Mouse (Mus musculus) layer of hippocampus, adult 18-20 months (tissue): Measurements from ENCODE around the gene Fgfr4. TPM values are rescaled to one million over a fixed set of nuclear protein-coding genes. Genes with fewer than 3 reads are reported as not detected.
"Not testable (repeated sequence)": the region's sequence is repeated elsewhere in the genome, so short reads cannot be mapped to it uniquely, and the experiment has no call there.

Source experiments
- DNase-seq, 2 experiments: peaks; one replicate each; pipeline ENCODE4 v3.0.0; 2022; ENCODE audit warnings: low spot score in 2 of 2
- total RNA-seq, 2 experiments: library from RNA; stranded (reverse); gene quantifications; 2 replicates each; pipeline ENCODE4 v1.2.3; 2021

The Fgfr4 gene
- total RNA-seq, 2 experiments from 2014 or later: 0.12 to 0.41 TPM

DNA sequence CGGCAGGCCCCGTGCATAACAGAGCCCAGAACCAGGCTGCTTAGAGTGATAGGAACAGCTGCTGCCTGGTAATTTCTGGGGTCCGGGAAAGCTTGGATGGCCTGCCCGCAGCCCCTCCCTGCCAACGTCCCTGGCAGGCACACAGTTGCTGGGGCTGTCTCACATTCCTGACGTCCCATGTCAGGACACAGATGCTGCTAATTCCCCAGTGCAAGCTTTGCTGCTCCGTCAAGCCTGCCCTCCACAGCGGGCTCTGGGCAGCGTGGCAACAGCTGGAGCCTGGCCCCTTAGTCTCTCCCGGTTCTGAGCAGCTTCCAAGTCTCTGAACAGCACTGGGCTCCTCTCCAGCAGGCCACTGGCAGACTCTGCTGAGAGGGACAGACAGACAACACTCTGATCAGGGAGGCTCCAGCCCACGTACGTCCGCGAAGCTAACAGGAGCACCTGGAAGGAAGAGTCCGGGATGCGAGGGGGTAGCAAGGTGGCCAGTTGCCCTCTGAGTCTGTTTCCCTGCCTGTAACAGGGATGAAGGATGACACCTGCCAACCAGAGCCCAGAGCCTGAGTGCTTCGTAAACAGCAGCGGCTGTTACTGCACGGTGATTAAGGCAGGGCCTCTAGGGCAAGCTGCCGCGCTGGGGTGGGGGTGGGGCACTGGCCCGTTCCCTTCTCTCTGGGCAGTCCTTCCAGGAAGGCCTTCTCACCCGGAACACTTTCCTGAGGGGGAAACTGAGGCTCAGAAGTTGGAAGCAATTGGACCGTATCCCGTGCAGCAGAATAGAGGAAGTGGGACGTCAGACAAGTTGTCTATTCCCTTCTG is 19.3 kb downstream of the Fgfr4 start:
- peak; percentile 45 to 65 for DNase-seq

DNA sequence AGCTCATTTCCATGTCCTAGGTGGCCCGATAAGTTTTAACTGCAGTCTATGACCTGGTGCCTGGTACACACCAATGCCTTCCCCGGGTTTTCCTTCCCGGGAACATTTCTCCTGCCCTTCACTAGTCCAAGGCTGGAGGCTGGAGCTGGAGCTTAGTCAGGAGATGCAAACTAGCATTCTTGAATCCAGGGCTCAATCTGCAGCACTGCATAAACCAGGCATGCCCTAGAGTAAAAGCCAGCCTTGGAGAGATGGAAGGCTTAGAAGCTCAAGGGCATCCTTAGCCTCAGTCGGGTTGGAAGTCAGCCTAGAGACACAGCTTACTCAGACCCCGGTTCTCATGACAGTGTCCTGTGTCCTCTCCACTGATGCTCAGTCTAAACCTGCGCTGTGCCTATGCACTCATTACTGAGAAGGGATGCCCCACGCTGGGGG is 19.9 kb downstream of the Fgfr4 start:
- no peak for DNase-seq

DNA sequence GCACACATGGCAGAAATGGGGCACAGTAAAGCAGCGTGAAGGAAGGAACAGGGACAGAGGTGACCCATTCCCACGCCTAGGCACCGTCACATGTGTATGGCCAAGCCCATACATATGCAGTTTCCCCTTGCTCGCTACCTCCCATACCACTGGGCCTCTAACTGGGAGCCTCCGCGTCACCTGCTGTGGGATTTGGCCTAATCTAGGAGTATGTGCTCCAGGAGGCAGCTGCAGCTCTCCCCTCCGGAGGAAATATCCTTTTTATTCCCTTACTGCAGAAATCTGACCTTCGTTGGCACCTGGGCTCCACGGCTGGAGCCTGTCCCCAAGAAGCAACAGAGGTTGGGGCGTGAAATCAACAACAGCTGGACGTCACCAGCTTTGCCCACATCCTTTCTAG is 21.9 kb downstream of the Fgfr4 start:
- no peak for DNase-seq

DNA sequence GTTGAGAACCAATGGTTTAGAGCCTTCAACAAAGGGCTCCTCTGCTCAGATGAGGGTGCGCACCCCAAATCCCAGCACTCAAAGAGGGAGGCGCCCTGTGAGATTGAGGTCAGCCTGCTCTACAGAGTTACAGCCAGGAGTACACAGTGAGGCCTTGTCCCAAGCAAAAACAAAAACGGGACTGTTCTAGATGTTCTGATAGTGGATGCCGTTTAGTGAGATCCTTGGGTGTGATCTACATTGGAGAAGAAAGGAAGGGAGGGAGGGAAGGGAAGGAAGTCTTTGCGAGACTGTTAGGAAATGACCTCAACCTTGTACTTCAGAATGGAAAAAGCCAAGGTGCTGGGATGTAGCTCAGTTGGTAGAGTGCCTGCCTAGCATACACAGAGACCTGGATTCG is 23.8 kb downstream of the Fgfr4 start:
- DNase-seq: no peak

DNA sequence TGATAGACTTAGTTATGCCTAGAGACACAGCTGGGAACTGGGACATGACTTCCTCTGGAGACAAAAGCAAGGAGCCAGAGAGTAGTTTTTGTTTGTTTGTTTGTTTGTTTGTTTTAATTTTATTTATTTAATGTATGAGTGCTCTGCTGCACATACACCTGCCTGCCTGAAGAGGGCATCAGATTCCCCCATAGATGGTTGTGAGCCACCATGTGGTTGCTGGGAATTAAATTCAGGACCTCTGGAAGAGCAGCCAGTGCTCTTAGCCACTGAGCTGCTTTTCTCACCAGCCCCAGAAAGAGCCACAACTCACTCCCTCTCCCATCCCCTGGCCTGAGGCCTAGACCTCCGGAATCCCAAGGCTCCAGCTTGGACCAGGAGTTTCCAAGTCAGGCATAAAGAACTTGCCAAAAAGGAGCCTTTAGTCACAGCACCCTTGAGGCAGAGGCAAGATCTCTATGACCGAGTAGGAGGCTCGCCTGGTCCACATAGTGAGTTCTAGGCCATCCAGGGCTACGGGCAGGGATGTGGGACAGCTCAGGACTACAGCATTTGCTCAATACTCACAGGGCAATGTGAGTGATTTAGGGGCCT is 25.6 kb downstream of the Fgfr4 start:
- DNase-seq: no peak

DNA sequence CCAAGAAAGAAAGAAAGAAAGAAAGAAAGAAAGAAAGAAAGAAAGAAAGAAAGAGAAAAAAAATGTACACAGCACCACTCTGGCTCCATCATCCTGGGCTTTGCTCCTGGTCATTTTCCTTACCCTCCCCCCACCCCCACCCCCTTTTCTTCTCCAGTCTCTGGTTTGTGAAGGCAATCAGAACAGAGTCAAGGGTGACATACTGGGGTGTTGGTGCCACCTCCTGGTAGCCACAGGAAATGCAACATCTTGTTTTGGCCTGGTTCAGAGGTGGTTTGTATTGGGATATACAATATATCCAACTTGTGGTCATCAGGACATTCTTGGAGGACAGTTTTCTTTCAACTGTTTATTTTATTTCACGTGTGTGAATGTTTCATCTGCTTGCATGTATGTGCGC is 26.1 kb downstream of the Fgfr4 start:
- peak in 1 of 2 experiments; percentile 86 for DNase-seq

DNA sequence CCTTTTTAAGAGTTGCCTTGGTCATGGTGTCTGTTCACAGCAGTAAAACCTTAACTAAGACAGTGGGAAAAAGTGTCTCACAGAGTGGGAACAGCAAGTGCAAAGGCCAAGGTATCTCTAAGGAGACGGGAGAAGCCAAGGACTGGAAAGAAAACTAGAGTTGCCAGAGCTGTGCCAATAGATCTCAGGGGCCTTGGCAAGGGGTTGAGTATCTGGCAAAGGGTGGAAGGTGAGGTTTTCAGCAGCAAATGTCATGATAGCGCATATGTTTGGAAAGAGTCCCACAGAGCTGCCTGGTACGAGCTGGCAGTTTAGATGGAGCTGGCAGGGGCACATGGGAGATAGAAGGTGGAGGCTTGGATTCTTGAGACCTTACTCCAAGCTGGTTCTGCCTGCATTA is 27.2 kb downstream of the Fgfr4 start:
- DNase-seq: no peak

DNA sequence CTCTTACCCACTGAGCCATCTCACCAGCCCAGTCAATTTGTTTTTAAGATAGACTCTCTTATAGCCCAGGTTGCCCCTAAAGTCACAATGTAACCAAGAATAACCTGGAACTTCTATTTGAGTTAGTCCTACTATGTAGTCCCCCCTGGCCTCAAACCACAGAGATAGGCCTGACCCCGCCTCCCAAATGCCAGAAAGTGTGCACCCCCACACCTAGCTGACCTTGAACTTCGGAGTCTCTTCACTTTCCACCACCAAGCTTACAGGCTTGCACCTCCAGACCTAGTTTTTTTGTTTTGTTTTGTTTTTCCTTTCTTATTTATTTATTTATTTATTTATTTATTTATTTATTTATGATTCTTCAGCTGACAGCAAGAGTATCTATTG is 29.3 kb downstream of the Fgfr4 start:
- no peak for DNase-seq

DNA sequence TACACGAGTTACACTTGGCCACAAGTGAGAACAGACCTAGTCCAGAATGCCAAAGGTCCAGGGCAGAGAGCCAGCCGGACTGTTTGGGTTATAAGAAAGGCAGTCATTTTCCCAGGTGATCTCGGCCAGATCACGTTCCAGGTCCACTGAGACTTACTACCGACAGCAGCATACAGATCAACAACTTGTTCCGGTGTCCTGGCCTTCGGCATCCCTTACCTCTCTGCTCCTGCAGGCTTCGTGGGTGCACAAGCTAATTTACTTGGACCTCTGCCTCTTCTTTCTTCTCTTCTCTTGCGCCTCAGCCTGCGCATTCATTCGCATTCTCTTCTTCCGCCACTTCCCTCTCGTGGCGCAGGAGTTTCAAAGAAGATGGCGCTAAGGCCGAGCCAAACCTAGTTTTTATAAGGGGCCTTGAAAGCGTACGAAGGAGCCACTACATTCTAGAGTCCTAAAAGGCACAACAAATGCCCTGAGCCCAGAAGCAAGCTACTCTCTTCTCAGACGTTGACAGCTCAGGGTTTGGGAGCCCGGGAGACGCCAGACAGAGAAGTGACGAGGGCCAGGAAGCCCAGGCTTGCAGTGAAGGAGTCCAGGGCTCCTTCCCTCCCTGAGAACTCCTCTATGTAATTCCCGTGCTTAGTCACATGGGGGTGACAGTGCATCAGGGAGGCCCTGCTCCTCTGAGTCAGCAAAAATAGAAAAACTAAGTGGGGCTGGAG is 29.9 kb downstream of the Fgfr4 start:
- DNase-seq: peak; percentile 56 to 69

DNA sequence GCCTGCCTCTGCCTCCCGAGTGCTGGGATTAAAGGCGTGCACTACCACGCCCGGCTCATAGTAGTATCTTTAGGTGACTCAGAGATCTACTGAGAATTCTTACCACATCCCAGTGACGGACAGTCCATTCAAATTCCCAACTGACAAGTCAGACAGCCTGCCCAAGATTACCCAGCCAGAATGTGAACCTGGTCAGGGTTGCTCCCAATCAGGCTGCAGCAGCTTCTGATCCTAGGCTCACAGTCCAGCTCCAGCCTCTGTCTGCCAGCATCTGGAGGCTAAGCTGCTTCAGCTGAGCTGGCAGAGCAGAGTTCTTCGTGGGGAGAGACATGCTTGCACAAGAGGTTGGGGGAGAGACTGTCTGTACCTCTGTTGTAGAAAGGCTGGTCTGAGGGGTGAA is 30.9 kb downstream of the Fgfr4 start:
- no peak for DNase-seq

DNA sequence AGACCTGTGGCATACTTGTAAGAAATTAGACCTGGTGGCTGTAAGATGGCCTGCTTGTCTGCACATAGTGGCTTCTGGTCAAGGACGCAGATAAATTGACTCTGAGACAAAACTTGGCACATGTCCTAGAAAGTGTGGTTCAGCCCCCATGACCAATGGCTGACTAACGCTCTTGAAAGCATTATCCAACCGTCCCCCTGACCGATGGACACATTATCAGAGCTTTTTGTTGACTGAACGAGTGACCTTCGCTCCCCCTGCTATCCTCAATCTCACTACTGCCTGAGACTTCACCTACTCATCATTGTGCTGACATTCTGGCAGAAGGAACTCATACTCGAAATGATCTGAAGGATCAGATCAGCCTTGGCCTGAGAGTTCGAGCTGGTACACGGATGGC is 34.6 kb downstream of the Fgfr4 start:
- DNase-seq: not testable (repeated sequence)

DNA sequence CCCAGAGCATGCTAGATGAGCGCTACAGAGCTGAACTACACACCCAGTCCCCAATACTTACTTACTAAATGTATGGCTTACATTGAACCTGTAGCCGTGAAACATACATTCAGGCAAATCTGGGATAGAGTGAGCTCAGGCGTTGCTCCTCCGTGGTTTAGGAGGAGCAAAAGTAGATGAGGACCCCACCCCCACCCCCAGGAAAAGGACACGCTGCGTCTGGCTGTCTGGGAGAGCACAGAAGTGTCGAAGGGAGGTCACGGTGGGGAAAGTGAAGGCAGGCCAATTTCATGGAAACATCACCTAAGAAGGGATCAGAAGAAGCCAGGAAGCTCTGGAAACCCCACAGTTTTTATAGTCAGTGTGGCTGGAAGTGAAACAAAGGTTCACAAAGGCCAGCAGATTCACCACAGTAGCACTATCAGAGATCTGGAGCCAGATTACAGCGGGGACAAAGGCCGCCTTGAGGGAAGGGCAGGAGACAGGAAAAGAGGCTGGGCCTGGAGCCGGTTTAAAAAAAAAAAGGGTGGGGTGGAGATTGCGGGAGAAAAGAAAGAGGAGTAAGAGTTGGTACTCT is 37.2 kb downstream of the Fgfr4 start:
- DNase-seq: no peak

DNA sequence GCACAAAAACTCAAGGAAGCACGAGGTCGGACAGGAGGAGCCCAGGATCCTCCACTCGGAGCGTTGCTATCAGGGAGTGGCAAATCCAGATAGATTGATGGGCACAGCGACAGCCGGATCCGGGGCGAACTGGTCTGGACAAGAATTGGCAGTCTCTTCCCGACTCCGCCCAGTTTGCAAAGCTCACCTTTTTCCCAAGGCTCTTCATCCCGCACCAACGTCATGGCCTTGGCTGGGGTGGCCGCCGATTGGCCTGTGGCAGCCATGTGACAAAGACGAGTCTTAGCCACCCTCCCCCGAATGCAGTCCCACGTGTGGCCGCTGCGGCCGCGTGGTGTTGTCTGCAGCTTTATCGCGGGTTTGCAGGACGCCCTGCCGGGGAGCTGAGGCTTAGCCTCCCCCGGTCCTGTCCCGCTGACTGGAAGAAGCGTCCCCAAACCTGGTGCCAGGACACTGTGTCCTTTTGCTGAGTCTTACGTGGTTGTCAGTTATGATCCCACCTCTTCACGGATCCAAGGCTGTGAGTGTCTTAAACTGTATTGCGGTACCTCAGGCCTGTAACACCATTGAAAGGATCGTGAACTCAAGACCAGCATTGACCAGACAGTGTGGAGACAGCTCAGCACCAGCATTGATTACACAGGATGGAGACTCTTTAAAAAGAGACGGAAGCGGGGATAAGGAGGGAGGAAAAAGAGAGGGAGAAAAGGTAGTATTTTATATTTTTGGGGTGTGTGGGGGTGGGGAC is 37.9 kb downstream of the Fgfr4 start:
- DNase-seq: peak; percentile 93 to 96

DNA sequence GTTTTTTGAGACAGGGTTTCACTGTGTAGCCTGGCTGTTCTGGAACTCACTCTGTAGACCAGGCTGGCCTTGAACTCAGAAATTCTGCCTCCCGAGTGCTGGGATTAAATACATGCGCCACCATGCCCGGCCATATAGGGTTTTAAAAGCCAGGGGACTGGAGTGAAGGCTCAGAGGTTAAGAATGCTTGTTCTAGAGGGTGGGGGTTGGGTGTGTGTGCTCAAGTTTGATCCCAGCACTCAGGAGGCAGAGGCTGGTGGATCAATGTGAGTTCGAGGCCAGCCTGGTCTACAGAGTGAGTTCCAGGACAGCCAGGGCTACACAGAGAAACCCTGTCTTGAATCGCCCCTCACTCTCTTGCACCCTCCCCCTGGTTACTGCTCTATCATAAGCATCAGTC is 39.1 kb downstream of the Fgfr4 start:
- no peak for DNase-seq

DNA sequence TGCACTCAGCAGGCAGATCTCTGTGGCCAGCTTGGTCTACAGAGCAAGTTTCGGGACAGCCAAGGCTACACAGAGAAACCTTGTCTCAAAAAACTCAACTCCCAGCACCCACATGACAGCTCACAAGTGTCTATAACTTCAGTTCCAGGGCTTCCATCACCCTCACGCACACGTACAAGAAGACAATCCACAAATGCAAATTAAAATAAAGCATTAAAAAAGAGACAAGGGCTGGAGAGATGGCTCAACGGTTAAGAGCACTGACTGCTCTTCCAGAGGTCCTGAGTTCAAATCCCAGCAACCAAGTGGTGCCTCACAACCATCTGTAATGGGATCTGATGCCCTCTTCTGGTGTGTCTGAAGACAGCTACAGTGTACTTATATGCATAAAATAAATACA is 50.3 kb downstream of the Fgfr4 start:
- not testable (repeated sequence) for DNase-seq

DNA sequence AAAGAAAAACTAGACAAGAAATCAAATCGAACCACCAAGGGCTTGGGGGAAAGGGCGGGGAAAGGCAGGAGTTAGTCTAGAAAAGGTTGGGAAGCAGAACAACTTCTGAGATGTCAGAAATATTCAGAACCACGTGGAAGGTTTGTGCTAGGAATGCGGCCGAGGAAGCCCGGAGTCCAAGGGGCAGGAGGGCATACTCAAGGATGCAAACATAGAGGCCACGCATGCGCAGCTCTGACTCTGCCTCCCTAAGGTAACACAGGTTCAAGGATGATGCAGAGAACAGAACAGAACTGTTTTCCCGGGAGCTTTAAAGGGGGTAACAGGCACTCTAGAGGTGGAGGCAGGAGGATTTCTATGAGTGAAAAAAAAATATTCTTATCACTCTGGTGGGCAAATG is 51.3 kb downstream of the Fgfr4 start:
- DNase-seq: no peak

DNA sequence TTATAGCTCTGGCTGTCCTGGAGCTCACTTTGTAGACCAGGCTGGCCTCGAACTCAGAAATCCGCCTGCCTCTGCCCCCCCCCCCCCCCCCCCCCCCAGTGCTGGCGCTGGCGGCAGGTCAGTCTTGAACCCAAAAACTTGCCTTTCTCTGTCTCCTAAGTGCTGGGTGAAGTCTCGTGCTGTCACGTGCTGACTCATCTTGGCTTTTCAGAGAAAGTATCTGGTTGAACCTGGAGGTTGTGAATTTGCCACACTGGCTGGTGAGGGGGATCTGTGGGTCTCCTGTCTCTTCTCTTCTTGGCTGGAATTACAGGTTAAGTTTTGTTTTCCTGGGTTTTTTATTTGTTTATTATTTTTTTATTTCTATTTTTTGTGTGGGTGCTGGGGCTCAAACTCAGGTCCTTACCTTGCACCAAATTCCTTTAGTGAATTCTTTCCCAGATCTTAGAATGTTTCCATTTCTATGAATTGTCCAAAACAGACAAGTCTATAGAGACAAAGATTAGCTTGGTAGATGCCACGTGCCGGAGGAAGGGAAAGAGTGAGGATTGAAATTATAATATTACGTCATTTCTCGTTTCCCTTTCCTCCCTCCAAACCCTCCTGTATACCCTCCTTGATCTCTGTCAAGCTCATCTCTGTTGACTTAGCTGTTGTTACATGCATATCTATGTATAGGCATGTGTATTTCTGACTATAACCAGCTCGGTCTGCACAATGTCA is 52.4 kb downstream of the Fgfr4 start:
- no peak for DNase-seq

DNA sequence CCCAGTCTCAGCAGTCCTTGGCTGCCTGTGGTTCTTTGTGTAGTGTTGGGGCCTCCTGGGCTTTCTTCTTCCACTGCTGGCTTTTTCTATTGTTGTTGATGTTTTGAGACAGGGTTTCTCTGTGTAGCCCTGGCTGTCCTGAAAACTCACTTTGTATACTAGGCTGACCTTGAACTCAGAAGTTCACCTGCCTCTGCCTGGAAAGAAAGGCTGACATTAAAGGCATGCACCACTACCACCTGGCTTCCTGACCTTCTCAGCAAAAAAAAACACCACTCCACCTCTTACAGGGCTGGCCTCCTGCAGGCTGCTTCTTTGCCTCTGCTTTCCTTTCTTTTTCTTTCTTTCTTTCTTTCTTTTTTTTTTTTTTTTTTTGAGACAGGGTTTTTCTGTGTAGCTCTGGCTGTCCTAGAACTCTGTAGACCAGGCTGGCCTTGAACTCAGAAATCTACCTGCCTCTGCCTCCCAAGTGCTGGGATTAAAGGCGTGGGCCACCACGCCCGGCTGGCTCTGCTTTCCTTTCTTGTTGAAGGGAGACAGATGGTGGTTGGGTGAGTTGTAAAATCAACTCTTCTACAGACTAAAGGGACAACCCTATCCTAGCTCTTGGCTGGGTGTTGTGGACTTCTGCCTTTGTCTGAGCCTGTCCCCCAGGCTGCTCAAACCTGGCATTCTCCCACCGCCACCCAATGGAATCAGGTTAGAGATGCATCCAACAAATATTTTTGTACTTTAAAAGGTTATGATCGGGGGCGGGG is 53.2 kb downstream of the Fgfr4 start:
- DNase-seq: no peak

DNA sequence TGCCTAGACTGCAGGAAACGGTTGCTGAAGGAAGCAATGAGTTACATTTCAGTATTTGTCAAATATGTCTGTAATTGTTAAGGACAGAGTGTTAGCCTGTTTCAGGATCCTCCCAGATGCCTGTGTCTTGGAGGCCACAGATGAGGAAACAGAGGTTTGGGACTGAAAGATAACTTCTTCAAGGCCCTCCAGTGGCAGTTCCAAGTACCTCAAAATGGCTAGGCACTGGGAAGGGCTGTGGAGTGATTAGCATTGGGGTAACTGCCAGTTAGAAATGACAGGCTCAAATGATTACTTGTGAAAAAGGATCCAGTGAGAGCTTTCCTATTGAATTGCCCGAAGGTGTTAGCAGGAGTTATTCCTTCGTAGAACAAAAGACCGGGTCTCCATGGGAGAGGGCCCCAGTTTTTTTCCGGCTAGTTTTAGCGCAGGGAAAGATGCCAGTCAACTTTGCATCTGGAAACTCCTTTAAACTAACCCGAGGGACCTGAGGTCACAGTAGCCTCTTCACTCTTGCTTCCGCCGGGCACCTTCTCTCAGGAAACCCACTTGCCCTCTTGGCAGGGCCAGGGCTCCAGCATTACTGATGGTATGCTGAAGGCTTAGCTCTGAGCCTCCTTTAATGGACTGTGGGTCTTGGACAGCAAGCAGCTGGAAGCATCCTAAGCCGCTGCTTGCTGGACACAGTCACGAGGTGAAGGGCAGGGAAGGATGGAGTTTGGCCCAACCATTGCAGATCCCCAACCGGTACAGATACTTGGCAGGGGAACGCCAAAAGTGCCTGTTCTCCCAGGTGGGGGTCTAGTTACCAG is 56.6 kb downstream of the Fgfr4 start:
- DNase-seq: no peak
